Mouse (Mus musculus): ENCODE measurements around the gene Mapk9.

- TF ChIP-seq ZMIZ1 (IDR thresholded peaks at IDR 0.05; ENCODE audit: low read depth, low read length): no peak
- no peak for TF ChIP-seq ZNF384 (IDR thresholded peaks at IDR 0.05; ENCODE audit: low read depth, low read length)
- no peak for TF ChIP-seq GABPA (IDR thresholded peaks at IDR 0.05; ENCODE audit: low read depth, low read length)
These were observed 87.8 kb downstream of the Mapk9 start for GRCm38 (mm10) chr11:49934322-49934721.

Measured in MEL (cell line).